Comparison of ENCODE assay signal across 21 mouse cellular contexts in the genomic region with DNA sequence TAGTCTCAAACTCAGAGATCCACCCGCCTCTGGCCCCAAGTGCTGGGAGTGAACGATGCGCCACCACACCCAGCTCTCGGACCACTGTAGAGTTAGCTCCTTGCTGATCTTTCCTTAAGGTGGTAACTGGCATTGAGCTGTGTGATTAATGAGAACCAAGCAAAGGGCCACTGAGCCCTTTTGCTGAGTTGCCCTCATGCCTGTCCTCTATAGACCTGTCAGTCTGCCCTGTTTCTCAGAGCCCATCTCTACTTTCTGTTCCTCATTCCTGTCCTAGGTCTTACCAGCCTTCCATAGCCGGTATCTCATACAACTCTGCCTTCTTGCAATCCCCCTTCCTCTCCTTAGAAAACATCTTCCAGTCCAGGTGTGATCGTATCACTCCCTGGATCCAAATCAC.
A peak's percentile ranks its signal among the peaks of the same experiment; 100 is the strongest.
DNase-seq lines count a peak whose midpoint lies in the region; ATAC-seq and TF ChIP-seq lines count a peak whose summit lies in the region.
"Had no signal": no experiment of that assay in that cellular context is flagged by ENCODE, and none has a peak within 500 bp of the region (broad histone marks: within the 10 kb centered on the region; RNA-seq: fewer than 3 reads in every experiment).

No protein-coding gene starts in this region.

- H3K4me1 ChIP-seq in heart, embryonic 10.5 days: peaks cover 42% of the 10 kb centered on the region
- peaks cover 17% of the 10 kb centered on the region for H3K4me1 ChIP-seq in heart, embryonic 11.5 days (ENCODE audit: control insufficient read depth, insufficient read depth, low read length)
- H3K4me1 ChIP-seq in CH12.LX (ENCODE audit: control insufficient read depth in 1 of 2, insufficient read depth in 2 of 2): peaks cover 0 to 26% of the 10 kb centered on the region in 2 experiments; a peak in 3 of 4 replicates
- H3K4me1 ChIP-seq in midbrain, postnatal 0 days (ENCODE audit: insufficient read depth, low read length): no peaks in the 10 kb centered on the region; the same call in 1 of the 2 replicates

- no peak for TF ChIP-seq CTCF in CH12.LX (conservative IDR thresholded peaks at IDR 0.05 in 1 of 2, IDR thresholded peaks at IDR 0.05 in 1 of 2; ENCODE audit: low read depth in 2 of 2, low read length in 2 of 2)
- TF ChIP-seq CTCF in midbrain, postnatal 0 days (IDR thresholded peaks at IDR 0.05): no peak

- no peaks in the 10 kb centered on the region for H3K79me2 ChIP-seq in CH12.LX (replicated peaks; ENCODE audit: control insufficient read depth, extremely low read depth, insufficient read depth, poor library complexity, severe bottlenecking)
- no peaks in the 10 kb centered on the region for H3K79me2 ChIP-seq in macrophage (ENCODE audit: inconsistent target)

- 89% methylated on average over 6 of the region's 6 CpGs for WGBS in heart, embryonic 10.5 days
- 78% methylated on average over 6 of the region's 6 CpGs for WGBS in heart, embryonic 11.5 days (ENCODE audit: insufficient replicate concordance)
- WGBS in macrophage (ENCODE audit: missing documents): 73% methylated on average over 6 of the region's 6 CpGs
- 95% methylated on average over 6 of the region's 6 CpGs for WGBS in midbrain, postnatal 0 days

- TF ChIP-seq RAD21 in CH12.LX (IDR thresholded peaks at IDR 0.05; ENCODE audit: low read depth, low read length): no peak

- no peak for DNase-seq in heart, embryonic 10.5 days (ENCODE audit: low spot score)
- peak; percentile 11 for DNase-seq in CH12.LX (ENCODE audit: extremely low read depth)
- DNase-seq in skeletal muscle tissue, adult 2 months (ENCODE audit: low read depth, low spot score): peak; percentile 39
- no peak for DNase-seq in thymus, postnatal 0 days (ENCODE audit: low spot score)
- no peak for DNase-seq in midbrain, postnatal 0 days (ENCODE audit: low spot score)
- DNase-seq in adrenal gland, adult (ENCODE audit: inconsistent age in 2 of 2, low spot score in 1 of 2): no peak
- DNase-seq: adrenal gland, postnatal 14 days; cerebellum, adult 18-20 months; cerebellum, adult 9-11 months; forebrain, postnatal 0 days; heart, postnatal 10 days; heart, postnatal 4 days had no signal

- peak overlapping the region; percentile 23 for H3K27ac ChIP-seq in heart, embryonic 10.5 days
- H3K27ac ChIP-seq in heart, embryonic 11.5 days (ENCODE audit: low read depth, low read length): no peak overlapping the region
- no peak overlapping the region for H3K27ac ChIP-seq in CH12.LX (ENCODE audit: insufficient read depth, low read depth)
- peak overlapping the region; percentile 68 for H3K27ac ChIP-seq in macrophage
- no peak overlapping the region for H3K27ac ChIP-seq in midbrain, postnatal 0 days (ENCODE audit: low read depth, low read length)
- H3K27ac ChIP-seq: embryonic facial prominence, embryonic 12.5 days; forebrain, embryonic 13.5 days had no signal

- H3K9me3 ChIP-seq in heart, embryonic 10.5 days: no peaks in the 10 kb centered on the region
- H3K9me3 ChIP-seq in heart, embryonic 11.5 days (replicated peaks; ENCODE audit: control insufficient read depth, low read length): no peaks in the 10 kb centered on the region
- H3K9me3 ChIP-seq in CH12.LX (replicated peaks; ENCODE audit: low read length): peaks cover 43% of the 10 kb centered on the region
- no peaks in the 10 kb centered on the region for H3K9me3 ChIP-seq in midbrain, postnatal 0 days (ENCODE audit: low read length)
- H3K9me3 ChIP-seq: embryonic facial prominence, embryonic 12.5 days; forebrain, embryonic 13.5 days; hindbrain, embryonic 12.5 days had no signal

- H3K4me2 ChIP-seq in heart, embryonic 11.5 days: no peak overlapping the region
- H3K4me2 ChIP-seq in CH12.LX (ENCODE audit: insufficient read depth, low read depth, poor library complexity, severe bottlenecking): no peak overlapping the region
- no peak overlapping the region for H3K4me2 ChIP-seq in midbrain, postnatal 0 days (ENCODE audit: low read depth, low read length, poor library complexity, severe bottlenecking)
- H3K4me2 ChIP-seq: embryonic facial prominence, embryonic 12.5 days; forebrain, embryonic 13.5 days; hindbrain, embryonic 12.5 days had no signal

- H3K9ac ChIP-seq in heart, embryonic 11.5 days (ENCODE audit: low read depth, low read length): no peak overlapping the region
- H3K9ac ChIP-seq in CH12.LX (ENCODE audit: insufficient read depth, low read depth): no peak overlapping the region
- H3K9ac ChIP-seq in midbrain, postnatal 0 days (replicated peaks; ENCODE audit: low read length, poor library complexity, severe bottlenecking): no peak overlapping the region
- H3K9ac ChIP-seq: embryonic facial prominence, embryonic 12.5 days; forebrain, embryonic 13.5 days; forebrain, postnatal 0 days; hindbrain, embryonic 12.5 days had no signal

- no peaks in the 10 kb centered on the region for H3K36me3 ChIP-seq in heart, embryonic 10.5 days
- no peaks in the 10 kb centered on the region for H3K36me3 ChIP-seq in heart, embryonic 11.5 days (ENCODE audit: control insufficient read depth, insufficient read depth, low read length)
- H3K36me3 ChIP-seq in CH12.LX (replicated peaks in 1 of 2; ENCODE audit: control insufficient read depth in 1 of 2, insufficient read depth in 1 of 2, low read length in 1 of 2) (no peaks in the 10 kb centered on the region), macrophage (ENCODE audit: inconsistent target) (no peaks in the 10 kb centered on the region)
- no peaks in the 10 kb centered on the region for H3K36me3 ChIP-seq in midbrain, postnatal 0 days (ENCODE audit: insufficient read depth, low read length)
- H3K36me3 ChIP-seq: embryonic facial prominence, embryonic 12.5 days; hindbrain, embryonic 12.5 days had no signal

- no peak overlapping the region for H3K4me3 ChIP-seq in heart, embryonic 10.5 days
- H3K4me3 ChIP-seq in heart, embryonic 11.5 days (ENCODE audit: low read depth, low read length): no peak overlapping the region
- H3K4me3 ChIP-seq in CH12.LX (replicated peaks in 1 of 3; ENCODE audit: low read depth in 2 of 3, low read length in 2 of 3, poor library complexity in 1 of 3) (no peak overlapping the region), macrophage (ENCODE audit: inconsistent target) (no peak overlapping the region)
- H3K4me3 ChIP-seq in midbrain, postnatal 0 days (ENCODE audit: low read depth, low read length): no peak overlapping the region
- H3K4me3 ChIP-seq: embryonic facial prominence, embryonic 12.5 days; forebrain, embryonic 13.5 days; hindbrain, embryonic 12.5 days had no signal

- no peak for ATAC-seq in heart, embryonic 11.5 days (replicated peaks; ENCODE audit: insufficient number of reproducible peaks, low FRiP score, low TSS enrichment)
- ATAC-seq in midbrain, postnatal 0 days (ENCODE audit: low FRiP score): no peak
- ATAC-seq: CD4-positive, CD25-positive, alpha-beta regulatory T cell, adult 4 months; forebrain, embryonic 13.5 days; forebrain, postnatal 0 days; hindbrain, embryonic 16.5 days; inflammation-experienced regulatory T-cells, adult 6 months; intestine, postnatal 0 days had no signal

- no peaks in the 10 kb centered on the region for H3K27me3 ChIP-seq in heart, embryonic 10.5 days (ENCODE audit: insufficient read depth, poor library complexity, severe bottlenecking)
- H3K27me3 ChIP-seq in heart, embryonic 11.5 days (ENCODE audit: control insufficient read depth, insufficient read depth, low read length): no peaks in the 10 kb centered on the region
- H3K27me3 ChIP-seq in CH12.LX (replicated peaks): no peaks in the 10 kb centered on the region
- H3K27me3 ChIP-seq in midbrain, postnatal 0 days (ENCODE audit: insufficient read depth, low read length): no peaks in the 10 kb centered on the region
- H3K27me3 ChIP-seq: embryonic facial prominence, embryonic 12.5 days; forebrain, embryonic 13.5 days; hindbrain, embryonic 12.5 days had no signal

- 0 out of 2 replicates have a peak, but pooled peaks have one; percentile 14 for TF ChIP-seq EP300 in CH12.LX (IDR thresholded peaks at IDR 0.05; ENCODE audit: low read length)

- no peak for TF ChIP-seq POLR2A in CH12.LX (IDR thresholded peaks at IDR 0.05; ENCODE audit: low read depth, low read length)

- dilution Hi-C loops in CH12.LX (cut with MboI; ENCODE audit: extremely low pct_ligation_motif_present, extremely low pct_unique_long_range_greater_than_20kb, low sequenced_read_pairs): no loop called here

- in situ Hi-C loops in CH12.LX (cut with MboI; ENCODE audit: low pct_ligation_motif_present, low pct_unique_long_range_greater_than_20kb, low sequenced_read_pairs): no loop called here

TF ChIP-seq in CH12.LX, 34 proteins besides CTCF, POLR2A, EP300 and RAD21:
- TF ChIP-seq SIN3A (IDR thresholded peaks at IDR 0.05; ENCODE audit: low read length) (no peak), IRF4 (IDR thresholded peaks at IDR 0.05; ENCODE audit: low read depth, low read length) (peak; percentile 18; the same call in 1 of the 2 replicates), NELFE (IDR thresholded peaks at IDR 0.05; ENCODE audit: low read depth, low read length) (no peak)

Comparison
In these comparisons a context has a peak if more than half of its experiments do, and no peak if none do; other contexts are left out.
1. H3K27ac ChIP-seq: peak in heart, embryonic 10.5 days (single experiment) and macrophage (single experiment); none in heart, embryonic 11.5 days (single experiment), CH12.LX (single experiment) and midbrain, postnatal 0 days (single experiment).
2. DNase-seq: peak in CH12.LX (single experiment) and skeletal muscle tissue, adult 2 months (single experiment); none in heart, embryonic 10.5 days (single experiment), thymus, postnatal 0 days (single experiment), midbrain, postnatal 0 days (single experiment) and adrenal gland, adult (0 of 2).